Mouse (Mus musculus) gastrocnemius, adult 8-10 months (tissue): ENCODE results near the gene Tspan32. TPM values are rescaled to one million over a fixed set of nuclear protein-coding genes. Genes with fewer than 3 reads are reported as not detected.
A peak's percentile ranks its signal among the peaks of the same experiment; 100 is the strongest.

ENCODE experiments used
- DNase-seq, 2 experiments: peaks; one replicate each; pipeline ENCODE4 v3.0.0; 2022; ENCODE audit warnings: low spot score in 2 of 2
- total RNA-seq, 4 experiments: library from RNA; stranded (reverse); gene quantifications; 2 replicates each; pipeline ENCODE4 v1.2.4; 2022

Gene Tspan32
- total RNA-seq, 4 experiments from 2014 or later: 0.27 to 0.56 TPM; not detected in 2

- DNase-seq: no peak
These were observed 49.2 kb downstream of the Tspan32 start for GRCm38 (mm10) chr7:143053961-143054611.

GRCm38 (mm10) chr7:143054612-143054965 lies 49.7 kb downstream of the Tspan32 start:
- no peak for DNase-seq

- no peak for DNase-seq
These were observed 50.2 kb downstream of the Tspan32 start for GRCm38 (mm10) chr7:143055001-143055400.

GRCm38 (mm10) chr7:143055499-143056186 lies 50.8 kb downstream of the Tspan32 start:
- no peak for DNase-seq

GRCm38 (mm10) chr7:143057023-143057422 lies 52.2 kb downstream of the Tspan32 start:
- no peak for DNase-seq

GRCm38 (mm10) chr7:143057667-143058220 lies 52.9 kb downstream of the Tspan32 start:
- DNase-seq: no peak

- DNase-seq: no peak
These were observed 53.4 kb downstream of the Tspan32 start for GRCm38 (mm10) chr7:143058221-143058697.

- DNase-seq: peak in 1 of 2 experiments; percentile 59
These were observed 54.5 kb downstream of the Tspan32 start for GRCm38 (mm10) chr7:143059202-143059870.

- DNase-seq: no peak
These were observed 57.9 kb downstream of the Tspan32 start for GRCm38 (mm10) chr7:143062704-143063103.

- DNase-seq: no peak
These were observed 59.4 kb downstream of the Tspan32 start for GRCm38 (mm10) chr7:143064226-143064625.

- no peak for DNase-seq
These were observed 60.8 kb downstream of the Tspan32 start for GRCm38 (mm10) chr7:143065692-143066091.

- no peak for DNase-seq
These were observed 62.6 kb downstream of the Tspan32 start for GRCm38 (mm10) chr7:143067469-143067868.

- no peak for DNase-seq
These were observed 63.1 kb downstream of the Tspan32 start for GRCm38 (mm10) chr7:143067897-143068296.

GRCm38 (mm10) chr7:143068316-143068881 lies 63.6 kb downstream of the Tspan32 start:
- peak in 1 of 2 experiments; percentile 37 for DNase-seq

GRCm38 (mm10) chr7:143068882-143069591 lies 64.2 kb downstream of the Tspan32 start, which contains the start of gene Tssc4:
Gene Tssc4 (plus strand): TSS chr7:143069249.
- peak; percentile 97 to 99 for DNase-seq

Other genes starting within 250 kb of the Tspan32 start
- under 1 TPM in 1 of 4 experiments, not detected in 3; 0.31 TPM for gene Th, start 73.9 kb upstream of the Tspan32 start, total RNA-seq
- gene Ascl2, start 35.8 kb upstream of the Tspan32 start, total RNA-seq: not detected
- gene Cd81, start 47.7 kb downstream of the Tspan32 start, total RNA-seq: 100 to 1,000 TPM in 1 of 4 experiments, 10 to 100 TPM in 3; 85.0 to 103 (median 88.3) TPM
- gene Tssc4, start 64.2 kb downstream of the Tspan32 start, total RNA-seq: 1 to 10 TPM; 7.1 to 8.3 (median 7.6) TPM
- gene Trpm5, start 89.6 kb downstream of the Tspan32 start, total RNA-seq: not detected
- gene Kcnq1, start 101.3 kb downstream of the Tspan32 start, total RNA-seq: under 1 TPM; 0.20 to 0.48 (median 0.34) TPM